Mouse (Mus musculus): Measurements from ENCODE around the gene Cep44.

Cep44 gene

DNA sequence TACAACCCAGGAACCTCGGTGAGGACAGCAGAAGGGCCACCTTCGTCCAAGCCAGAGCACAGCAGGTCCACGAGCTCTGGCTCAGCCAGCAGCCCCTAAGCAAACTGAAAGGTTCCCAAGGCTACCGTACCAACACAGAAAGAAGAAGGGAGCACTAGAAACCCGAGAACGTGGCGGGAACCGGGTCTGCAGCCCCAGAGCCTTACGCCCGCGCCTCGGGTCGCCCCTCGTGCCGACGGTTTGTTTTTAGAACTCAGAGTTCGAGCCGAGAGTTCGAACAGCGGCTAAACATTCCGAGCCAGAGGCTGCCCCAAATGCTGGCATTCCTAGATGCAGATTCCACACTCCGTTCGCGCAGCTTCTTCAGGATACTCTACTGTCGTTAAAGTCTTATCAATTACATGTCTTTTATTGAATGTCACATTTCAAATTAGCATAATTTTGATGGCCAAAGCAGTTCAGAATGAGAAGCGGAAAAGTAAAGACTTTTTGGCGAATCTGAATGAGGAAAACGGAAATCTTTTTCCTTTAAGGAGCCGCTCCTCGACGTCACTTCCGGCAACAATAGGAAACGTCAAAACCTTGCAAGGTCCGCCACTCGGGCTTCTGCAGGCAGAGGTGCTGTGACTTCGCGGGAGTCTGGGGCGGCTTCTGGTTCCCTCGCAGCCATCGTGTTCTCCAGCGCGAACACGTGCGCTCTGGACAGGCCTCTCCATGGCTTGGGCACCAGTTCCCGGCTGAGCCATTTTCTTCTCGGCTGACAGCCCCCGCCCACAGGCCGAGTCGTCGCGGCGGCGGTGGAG, at the start of gene Cep44, which contains the start of gene Fbxo8:
Cep44 (minus strand) TSS at position 490 of the 803 bp plus-strand sequence.
Fbxo8 (plus strand) TSS at position 533 of the 803 bp plus-strand sequence.
- in situ Hi-C loops (cut with MboI, MseI) = loop anchor here in 1 of 2 experiments (25.0 kb wide), 1 partner anchor 962 kb away; the partner anchor contains the start of gene Hmgb2

DNA sequence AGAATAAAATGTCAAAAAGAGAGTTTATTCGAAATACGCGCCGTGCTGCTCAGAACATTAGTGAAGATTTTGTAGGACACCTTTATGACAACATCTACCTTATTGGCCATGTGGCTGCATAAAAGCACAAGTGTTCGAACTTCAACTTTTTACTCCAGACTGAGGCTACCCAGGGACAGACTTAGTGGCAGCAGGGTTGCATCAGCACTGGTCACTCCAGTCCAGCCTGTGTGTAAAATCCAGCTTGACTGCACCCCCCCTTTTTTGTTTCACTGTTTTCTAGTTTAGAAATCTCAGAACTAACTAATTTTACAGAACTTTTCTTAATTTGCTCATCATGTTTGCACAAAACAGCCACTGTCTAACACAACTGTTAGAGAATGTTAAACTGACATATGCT, 40.7 kb upstream of the Cep44 start:
- in situ Hi-C loops (cut with MboI, MseI) = no loop called here

DNA sequence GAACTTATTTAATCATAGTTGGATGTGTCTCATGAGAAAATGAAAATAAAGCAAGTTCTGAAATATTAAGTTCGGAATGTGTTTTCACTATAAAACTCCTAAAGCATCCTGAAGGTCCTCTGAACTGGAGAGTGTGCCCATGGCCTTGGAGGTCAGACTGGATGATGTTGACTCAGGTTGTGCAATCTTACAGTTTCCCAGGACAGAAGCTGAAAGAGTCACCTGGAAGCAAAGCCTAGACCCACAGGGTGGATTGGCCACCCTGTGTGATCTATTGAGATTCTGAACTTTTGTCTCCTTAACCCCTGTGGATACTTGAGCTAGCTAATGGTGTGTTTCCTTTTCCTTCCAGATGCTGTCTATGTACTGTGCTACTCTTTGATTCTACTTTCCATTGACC, 40.2 kb upstream of the Cep44 start:
- in situ Hi-C loops (cut with MboI, MseI) = no loop called here

GRCm38 (mm10) chr8:56589004-56589403, 38.2 kb upstream of the Cep44 start:
- in situ Hi-C loops (cut with MboI, MseI) = no loop called here

GRCm38 (mm10) chr8:56582841-56583240, 32.0 kb upstream of the Cep44 start:
- in situ Hi-C loops (cut with MboI, MseI) = no loop called here

- in situ Hi-C loops (cut with MboI, MseI) = no loop called here
Measured at GRCm38 (mm10) chr8:56580918-56581317, 30.1 kb upstream of the Cep44 start.

DNA sequence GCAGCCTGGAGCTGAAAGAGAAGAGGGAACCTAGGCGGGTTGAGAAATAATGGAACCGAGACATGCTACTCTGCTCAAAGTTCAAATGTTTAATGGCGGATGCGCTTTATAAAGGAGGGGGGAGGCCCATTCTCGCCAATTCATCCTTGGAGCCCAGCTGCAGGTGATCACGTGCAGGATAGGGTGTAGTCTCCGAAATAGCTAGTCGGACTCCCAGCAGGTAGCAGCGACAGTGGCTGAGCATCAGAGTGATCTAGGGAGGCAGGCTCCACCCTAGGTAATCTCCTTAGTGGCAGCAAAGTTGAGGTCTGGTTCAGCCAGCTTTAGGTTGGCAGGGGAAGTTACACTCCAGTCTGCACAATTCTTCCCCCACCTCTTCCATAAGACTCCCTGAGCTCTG, 16.0 kb upstream of the Cep44 start:
- in situ Hi-C loops (cut with MboI, MseI) = loop anchor here in 1 of 2 experiments (25.0 kb wide), 1 partner anchor 945 kb away; the partner anchor contains the start of gene Hmgb2

- in situ Hi-C loops (cut with MboI, MseI) = loop anchor here in 1 of 2 experiments (25.0 kb wide), 1 partner anchor 948 kb away; the partner anchor contains the start of gene Hmgb2
Measured at GRCm38 (mm10) chr8:56564399-56565047, 13.7 kb upstream of the Cep44 start.

DNA sequence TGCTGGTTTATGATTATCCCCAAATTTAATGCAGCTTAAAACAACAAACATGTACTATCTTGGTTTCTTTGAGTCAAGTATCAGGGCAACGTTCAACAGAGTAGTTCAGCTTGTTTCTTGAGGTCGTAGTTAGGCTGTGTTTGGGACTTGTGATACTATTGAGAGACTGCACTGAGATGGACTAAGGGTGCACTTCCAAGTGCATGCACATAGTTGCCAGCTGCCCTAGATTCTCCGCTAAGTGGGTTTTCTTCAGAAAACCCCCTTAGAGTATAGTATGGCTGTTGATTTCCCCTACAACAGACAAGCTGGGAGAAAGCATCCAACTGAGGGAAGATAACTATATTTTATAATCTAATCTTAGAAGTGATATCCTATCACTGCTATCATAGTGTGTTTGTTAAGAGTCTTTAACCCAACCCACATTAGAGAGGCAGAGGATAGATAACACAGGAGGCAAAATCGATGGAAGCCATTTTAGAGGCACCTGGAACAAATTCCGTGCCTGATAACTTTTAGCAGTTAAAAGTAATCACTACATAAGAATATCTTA, 1.8 kb upstream of the Cep44 start:
- in situ Hi-C loops (cut with MboI, MseI) = loop anchor here in 1 of 2 experiments (25.0 kb wide), 1 partner anchor 960 kb away; the partner anchor contains the start of gene Hmgb2

DNA sequence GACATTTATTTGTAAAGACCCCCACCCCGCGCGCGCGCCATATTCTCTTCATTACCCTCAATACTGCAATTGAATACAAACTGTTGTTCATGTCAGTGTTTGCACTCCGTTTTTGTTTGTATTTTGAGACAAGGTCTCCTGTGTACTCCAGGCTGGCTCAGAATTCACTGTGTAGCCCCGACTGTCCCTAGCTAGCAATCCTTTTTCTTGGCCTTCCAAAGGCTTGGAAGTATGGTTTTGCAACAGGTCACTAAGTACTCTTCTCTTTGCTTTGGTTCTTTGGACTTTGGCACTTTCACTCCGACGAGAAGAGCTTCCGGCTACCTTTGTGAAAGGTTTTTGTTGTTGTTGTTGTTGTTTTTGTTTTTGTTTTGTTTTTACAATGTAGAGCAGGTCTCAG, 1.2 kb upstream of the Cep44 start:
- in situ Hi-C loops (cut with MboI, MseI) = loop anchor here in 1 of 2 experiments (25.0 kb wide), 1 partner anchor 960 kb away; the partner anchor contains the start of gene Hmgb2

DNA sequence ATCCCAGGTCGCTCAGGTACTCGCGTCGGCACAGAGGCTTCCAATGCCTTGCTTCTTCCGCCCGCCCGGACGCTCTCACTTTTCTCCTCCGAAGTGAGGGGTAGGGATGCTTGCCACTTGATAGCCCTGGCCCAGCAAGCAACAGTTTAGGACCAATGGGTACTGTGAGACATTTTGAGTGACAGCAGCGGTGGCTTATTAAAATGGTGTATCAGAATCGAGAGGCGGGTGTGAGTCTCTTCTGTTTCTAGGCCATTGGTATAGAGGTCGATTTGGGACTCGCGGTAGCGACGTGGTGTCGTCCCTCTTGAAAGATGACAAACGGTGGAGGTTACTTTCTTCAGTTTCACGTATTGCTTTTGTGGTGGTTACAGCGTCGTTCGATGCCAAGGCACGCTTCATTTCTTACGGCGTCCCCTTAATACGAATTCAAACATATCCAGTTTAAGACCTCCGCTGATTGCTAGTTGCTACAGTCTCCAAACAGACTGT, 560 bp upstream of the Cep44 start:
- in situ Hi-C loops (cut with MboI, MseI) = loop anchor here in 1 of 2 experiments (25.0 kb wide), 1 partner anchor 961 kb away; the partner anchor contains the start of gene Hmgb2

DNA sequence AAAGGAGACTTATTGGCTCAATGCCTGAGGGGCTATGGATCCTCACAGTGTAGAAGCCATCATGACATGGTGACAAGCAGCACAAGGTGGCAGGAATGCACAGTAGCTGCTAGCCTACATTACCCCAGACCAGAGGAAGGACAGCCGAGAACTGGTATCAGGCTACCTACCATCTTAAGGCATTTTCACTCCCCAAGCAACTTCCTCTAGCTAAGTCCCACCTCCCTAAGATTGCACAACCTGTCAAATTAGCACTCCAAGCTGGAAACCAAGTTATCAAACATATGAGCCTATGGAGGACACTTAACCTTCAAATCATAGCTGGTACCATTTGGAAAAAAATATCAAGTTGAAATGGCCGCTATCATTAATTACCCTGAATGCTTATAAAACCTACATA, 3.0 kb downstream of the Cep44 start:
- in situ Hi-C loops (cut with MboI, MseI) = loop anchor here in 1 of 2 experiments (25.0 kb wide), 1 partner anchor 764 kb away; the partner anchor contains the start of gene Hand2

DNA sequence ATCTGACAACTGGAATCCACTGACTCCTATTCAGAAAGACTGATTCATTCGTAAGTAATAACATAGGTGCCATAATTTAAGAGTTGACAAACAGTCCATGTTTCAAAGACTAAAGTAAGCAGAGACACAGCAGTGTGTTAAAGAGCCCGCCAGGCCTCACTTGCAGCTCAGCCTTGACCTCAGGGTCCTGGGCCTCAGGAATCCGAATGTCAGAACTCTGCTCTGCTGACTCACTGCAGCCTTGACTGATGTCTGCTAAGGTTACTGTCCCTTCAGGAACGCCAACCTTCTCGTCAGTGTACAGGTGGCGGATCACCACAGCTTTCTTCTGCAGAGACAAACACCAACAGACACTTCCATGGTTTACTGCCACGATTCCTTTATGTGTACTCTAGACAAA, 10.1 kb downstream of the Cep44 start:
- in situ Hi-C loops (cut with MboI, MseI) = loop anchor here in 1 of 2 experiments (25.0 kb wide), 1 partner anchor 772 kb away; the partner anchor contains the start of gene Hand2

DNA sequence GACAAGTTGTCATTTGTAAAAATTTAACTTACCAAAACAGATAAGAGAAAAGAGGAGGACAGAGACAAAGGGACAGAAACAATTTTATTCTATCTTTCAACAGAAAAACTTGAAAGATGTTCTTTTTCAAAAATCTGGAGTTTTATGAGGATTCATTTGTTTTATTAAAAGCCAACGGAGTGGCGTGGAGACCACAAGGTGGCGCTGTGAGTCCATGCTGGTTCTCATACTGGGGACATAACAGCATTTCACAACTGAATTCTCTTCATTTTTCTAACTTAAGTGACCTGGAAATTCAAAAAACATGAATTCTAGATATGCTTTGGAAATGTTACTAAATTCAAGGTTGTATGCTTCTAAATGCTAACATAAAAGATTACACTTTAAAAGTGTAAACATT, 20.5 kb downstream of the Cep44 start:
- in situ Hi-C loops (cut with MboI, MseI) = loop anchor here in 1 of 2 experiments (10.0 to 25.0 kb wide), 2 partner anchors 84 to 782 kb away; partner anchors contain the start of gene Hand2

DNA sequence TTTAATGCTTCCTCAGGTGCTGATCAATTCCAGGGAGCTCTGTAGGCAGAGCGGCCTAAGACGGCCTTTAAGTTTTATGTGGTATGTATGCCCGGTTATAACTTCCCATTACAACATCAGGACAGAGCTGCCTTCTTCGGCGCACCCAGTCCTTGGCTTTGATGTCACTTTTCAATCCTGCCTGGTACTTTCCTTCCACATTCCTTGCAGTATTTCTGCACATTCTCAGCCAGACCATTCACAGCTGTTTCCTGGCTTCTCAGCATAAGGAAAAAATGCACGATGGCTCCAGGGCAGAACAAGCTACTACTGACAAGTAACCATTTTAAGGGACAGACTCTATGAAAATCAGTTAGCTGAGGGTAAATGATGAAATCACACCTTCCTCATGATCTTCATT, 22.0 kb downstream of the Cep44 start:
- in situ Hi-C loops (cut with MboI, MseI) = loop anchor here in 1 of 2 experiments (25.0 kb wide), 1 partner anchor 783 kb away; the partner anchor contains the start of gene Hand2

DNA sequence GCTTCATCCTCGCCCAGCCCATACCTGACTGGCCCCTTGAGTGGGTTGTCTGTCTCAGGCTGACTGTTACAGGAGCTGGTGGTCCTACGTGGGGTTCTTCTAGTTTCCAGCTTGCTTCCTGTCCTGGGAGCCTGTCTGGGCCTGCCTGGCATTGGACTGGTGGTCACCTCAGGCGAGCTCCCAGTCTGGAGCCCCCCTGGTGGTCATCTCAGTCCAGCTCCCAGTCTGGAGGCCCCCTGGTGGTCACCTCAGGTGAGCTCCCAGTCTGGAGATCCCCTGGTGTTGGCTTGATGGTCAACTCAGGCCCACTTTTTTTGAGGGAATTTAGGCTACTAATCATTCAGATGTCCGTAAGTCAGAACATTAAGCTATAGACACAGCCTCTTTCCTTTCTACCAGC, 29.8 kb downstream of the Cep44 start:
- in situ Hi-C loops (cut with MboI, MseI) = no loop called here

GRCm38 (mm10) chr8:56520249-56520648, 30.6 kb downstream of the Cep44 start:
- in situ Hi-C loops (cut with MboI, MseI) = no loop called here

DNA sequence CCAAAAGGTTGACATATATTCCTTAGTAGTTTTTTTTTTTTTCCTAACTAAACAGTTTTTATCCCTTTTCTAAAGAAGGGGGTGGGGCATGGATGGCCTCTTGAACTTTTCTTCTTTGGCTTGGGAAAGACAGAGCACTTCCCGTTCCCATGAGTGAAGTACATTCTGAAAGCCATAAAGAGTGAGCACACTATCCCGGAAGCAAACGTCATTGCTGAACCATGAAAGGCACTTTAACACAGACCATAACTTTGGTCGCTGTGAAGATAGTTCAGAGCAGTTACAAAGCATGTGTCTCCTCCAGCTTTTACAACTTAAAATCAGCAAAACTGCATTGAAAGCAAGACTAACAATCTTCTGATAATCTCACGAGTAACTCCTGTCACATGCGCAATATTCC, 32.0 kb downstream of the Cep44 start:
- in situ Hi-C loops (cut with MboI, MseI) = no loop called here

DNA sequence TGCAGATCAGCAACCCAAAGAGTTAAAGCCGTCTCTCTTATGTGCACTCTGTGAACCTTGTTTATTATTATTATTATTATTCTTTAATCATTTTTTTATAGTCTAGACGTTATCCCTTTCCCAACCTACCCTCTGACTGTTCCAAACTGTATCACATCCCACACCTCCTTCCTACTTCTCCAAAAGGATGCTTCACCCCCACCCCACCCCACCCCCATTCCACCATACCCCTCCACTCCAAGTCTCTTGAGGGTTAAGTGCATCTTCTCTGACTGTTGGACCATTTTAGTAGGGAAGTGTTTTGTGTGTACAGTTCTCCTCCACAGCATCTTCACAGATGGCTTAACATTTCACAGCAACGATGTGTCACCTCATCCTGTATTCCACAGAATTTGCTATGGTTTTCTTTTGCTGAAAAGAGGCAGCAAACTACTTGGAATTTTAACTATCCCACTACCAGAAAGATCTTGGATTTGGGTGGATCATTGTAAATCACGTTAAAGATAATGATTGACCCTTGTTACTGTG, 41.8 kb downstream of the Cep44 start:
- in situ Hi-C loops (cut with MboI, MseI) = no loop called here

GRCm38 (mm10) chr8:56508318-56508951, 42.4 kb downstream of the Cep44 start:
- in situ Hi-C loops (cut with MboI, MseI) = no loop called here

DNA sequence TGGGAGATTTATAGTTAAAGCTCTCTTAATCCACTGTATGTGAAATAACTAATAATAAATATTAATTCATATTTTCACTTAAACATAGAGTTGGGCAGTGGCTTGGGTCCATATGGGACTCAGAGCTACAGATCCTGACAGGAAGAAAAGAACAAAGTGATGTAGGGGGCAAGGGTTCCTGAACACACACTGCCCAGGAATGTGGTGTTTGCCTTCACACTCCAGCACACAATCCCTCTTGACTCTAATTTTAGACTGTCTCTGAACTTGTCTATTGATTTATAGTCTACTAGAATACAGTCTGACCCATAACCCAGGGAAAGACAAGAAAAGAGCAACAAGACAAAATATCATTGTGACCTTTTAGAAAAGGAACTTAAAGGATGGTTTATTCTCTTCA, 48.9 kb downstream of the Cep44 start:
- in situ Hi-C loops (cut with MboI, MseI) = no loop called here
